Mouse (Mus musculus): ENCODE data around the gene Zfp575.

- TF ChIP-seq CTCF (IDR thresholded peaks at IDR 0.05; ENCODE audit: borderline replicate concordance, extremely low read depth, insufficient read depth, insufficient read length): no peak
- no peak for TF ChIP-seq POLR2A (IDR thresholded peaks at IDR 0.05; ENCODE audit: borderline replicate concordance, extremely low read depth, insufficient read depth, insufficient read length, poor library complexity, severe bottlenecking)
Observed at GRCm38 (mm10) chr7:24588336-24588735, 895 bp upstream of the Zfp575 start.

Data from brain, embryonic 14.5 days (tissue).